Mouse (Mus musculus) urinary bladder, postnatal 25 days (tissue): ENCODE measurements at regions not wholly inside any gene's neighbourhood (a gene's known extent, or its start where the extent isn't known, plus 50 kb on each side); places are given as distances from the start of the nearest gene placed in this dataset.
A peak's percentile ranks its signal among the peaks of the same experiment; 100 is the strongest.

Source experiments
- DNase-seq: peaks from one replicate; pipeline ENCODE4 v3.0.0; 2022; ENCODE audit warnings: low spot score

DNA sequence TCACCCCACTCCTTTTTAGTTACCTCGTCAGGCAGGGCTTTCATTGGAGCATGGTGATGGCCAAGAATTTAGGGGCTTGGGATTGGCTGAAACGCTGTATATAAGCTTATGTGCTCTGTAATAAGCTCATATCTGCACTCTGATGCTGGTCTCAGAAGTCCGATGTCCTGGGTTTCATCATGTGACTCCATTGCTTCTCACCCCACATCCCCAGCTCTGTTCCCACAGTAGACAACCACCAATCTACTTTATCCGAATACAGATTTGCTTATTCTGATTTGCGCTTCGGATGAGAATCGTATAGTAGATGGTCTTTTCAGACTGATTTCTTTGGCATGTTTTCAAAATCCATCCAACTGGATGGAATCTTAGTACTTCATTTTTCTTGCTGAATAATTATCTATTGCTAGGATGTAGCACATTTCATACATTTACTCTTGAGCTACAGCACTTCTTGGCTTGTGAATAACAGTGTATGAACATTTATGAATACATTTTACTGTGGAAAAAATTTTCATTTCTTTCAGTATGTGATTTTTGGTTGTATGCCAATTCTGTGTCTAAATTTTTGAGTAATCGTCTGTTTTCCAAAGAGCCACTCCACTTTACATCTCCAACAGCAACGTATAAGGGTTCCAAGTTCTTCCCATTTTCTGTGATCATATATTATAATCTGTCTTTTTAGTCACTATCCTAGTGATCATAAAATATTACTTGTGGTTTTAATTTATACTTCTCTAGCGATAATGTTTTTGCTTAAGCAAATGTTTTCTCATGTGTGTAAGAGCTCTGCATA, 185.7 kb downstream of the Hace1 start:
- no peak for DNase-seq

DNA sequence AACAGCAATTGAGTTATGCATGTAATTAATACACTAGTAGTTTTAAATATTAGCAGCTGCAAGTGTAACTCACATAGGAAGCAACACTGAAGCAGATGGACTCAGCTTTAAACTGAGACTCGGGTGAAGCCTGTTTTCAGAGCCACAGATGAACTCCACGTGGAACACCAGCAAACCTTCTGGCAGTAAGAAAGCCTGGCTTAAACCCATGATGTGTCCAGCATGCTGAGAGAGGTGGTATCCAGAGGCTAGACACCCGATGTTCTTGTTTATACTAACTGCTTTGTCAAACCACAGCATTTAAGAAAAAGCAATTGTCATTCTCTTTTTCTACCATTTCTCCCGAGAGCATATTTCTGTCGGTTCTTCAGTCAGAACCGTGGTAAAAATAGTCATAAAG, 202.1 kb downstream of the Hace1 start:
- DNase-seq, result no peak

DNA sequence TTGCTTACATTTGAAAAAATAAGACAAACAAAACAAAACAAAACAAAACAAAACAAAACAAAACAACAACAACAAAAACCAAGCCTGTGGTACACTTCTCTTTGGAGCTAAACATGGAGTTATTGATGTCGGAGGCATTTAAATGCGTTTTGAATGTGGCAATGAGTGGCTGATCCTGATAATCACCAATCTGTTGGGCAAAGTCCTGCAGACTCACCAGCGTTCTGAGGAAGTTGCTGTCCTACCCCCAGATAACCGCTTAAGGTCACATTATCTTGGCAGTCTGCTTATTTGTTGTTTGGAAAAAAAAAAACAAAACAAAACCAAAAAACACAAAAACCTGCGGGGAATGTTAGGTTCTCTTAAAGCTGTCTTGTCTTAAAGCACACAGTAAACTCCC, 205.4 kb downstream of the Hace1 start:
- no peak for DNase-seq

DNA sequence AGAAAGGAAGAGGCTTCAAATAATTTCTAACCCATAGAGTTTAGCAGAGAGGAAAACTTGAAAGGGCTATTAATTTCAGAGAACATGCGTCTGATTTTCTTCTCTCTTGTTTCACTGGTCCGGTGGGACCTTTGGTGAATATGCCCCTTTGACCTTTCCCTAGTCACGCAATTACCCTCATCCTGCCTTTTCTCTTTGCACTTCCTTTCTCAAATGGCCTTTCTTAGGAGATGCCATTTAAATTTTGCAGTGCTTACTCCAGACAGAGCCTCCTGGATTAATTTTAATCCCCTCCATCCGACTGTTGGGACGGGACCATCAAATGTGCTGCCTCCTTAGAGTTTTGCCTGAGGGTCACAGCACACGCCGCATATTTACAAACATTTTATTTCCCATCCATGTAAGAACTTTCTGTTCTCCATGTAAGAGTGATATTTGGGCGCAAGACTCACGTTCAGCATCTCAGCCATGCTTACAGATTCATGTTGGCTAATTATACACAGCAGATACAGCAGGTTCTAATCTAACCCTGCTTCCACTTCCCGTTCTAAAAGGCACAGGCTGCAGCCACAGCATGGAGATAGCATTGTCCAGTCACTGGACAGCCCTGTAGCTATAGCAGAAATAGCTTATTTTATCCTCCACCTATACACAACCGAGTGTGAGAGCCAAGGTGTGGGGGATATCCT, 206.0 kb downstream of the Hace1 start:
- DNase-seq, result no peak

DNA sequence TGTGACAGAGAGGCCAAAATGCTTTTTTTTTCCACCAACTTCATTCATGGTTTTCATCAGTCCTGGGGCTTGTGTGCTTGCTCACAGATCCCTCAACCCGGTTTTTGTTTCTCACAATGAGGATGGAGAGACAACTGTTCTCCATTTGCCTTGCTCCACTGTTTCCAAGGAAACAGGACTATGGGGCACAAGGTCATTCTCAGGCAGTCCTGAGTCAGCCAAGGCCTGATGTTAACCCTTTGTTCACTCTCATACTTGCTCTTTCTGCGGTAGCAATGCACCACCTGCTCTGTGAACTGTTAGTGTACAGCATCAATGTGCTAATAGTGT, 206.5 kb downstream of the Hace1 start:
- no peak for DNase-seq

- DNase-seq, result no peak
Measured at GRCm38 (mm10) chr10:45784575-45784974, 206.9 kb downstream of the Hace1 start.

GRCm38 (mm10) chr10:45788356-45788755, 210.7 kb downstream of the Hace1 start:
- DNase-seq, result no peak

DNA sequence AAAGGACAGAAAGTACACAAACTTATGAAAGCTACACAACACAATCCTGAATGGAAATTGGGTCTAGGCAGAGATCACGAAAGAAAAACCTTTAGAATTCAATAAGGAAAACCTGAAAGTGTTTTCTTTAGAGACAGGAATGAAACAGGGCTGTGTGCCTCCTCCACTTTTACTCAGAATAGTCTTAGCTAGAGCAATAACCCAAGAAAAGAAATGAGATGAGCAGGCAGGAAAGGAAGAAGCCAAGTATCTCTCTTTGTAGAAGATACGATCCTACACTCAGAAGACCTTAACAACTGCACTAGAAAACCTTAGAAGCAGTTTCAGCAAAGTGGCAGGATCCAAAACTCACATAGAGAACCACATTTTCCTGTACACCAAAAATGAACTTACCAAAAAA, 218.0 kb downstream of the Hace1 start:
- no peak for DNase-seq

DNA sequence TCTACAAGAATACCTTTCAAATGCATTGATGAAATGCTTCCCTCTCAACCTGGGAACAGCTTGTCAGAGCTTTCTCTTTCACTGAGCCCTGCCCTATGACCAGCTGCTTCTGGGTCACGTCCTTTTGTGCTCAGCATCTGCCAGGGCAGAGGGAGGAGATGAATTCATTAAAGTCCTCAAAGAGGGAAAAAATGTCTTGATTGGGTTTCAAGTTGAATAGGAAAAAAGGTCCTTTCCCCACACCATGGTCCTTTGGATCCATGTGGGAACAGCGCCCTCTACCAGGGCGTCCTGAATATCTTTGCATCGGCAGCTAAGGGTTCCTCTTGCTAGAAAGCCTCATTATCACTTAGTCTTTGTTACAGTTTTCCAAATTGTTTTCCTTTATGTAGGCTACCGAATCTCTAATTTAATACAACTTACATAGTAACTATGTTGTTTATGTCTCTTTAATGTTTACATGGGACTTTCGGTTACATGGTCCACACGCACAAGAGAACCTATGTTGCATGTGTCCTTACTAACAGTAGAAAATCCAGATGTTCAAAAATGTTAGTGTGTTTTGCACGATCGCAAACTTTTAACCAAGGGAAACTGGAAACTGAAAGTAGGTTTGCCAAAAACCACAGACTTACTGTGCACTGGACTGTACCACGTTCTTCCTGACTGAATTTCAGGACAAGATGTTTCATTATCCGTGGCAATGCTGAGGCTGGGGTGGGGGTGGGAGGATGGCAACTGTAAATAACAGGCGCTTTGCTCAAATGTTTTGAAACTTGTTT, 222.6 kb downstream of the Hace1 start:
- peak; percentile 24 for DNase-seq

- no peak for DNase-seq
Measured at GRCm38 (mm10) chr10:45801463-45801862, 223.8 kb downstream of the Hace1 start.

DNA sequence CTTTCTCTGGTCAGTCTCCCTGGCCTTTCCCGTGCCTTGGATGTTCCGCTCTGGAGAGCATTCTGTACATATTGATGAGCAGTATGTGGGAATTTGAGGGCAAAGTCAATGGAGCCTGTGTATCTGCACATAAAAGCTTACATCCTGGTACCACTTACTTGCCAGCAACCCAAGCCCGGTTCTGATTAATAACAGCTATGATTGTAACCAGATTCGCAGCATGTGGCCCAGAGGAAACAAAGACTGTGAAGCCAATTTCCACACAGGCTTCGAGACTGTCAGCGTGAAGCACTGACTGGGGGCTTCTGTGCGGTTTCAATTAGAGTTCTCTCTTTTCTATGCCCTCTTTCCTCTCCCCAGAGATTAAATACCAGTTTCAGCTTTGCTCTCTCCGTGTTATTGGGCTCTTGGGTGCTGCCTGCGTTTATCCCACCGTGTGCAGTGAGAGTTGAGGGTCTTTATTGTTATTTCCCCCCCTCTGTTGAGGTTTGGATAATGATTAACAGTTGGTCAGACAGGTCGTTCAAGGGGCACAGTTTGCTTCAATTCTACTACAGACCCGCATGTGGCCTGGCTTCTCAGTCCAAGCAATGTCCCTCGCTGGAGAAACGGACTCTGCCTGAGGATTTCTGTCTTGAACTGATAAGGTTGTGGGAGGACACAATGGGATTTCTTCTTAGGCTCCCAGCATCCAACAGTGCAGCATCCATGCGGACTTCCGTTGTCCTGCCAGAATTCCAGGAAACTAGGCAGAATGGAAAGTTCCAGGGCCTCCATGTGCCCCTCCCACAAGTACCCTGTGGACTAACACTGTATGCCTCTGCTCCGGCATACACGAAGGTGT, 229.6 kb downstream of the Hace1 start:
- no peak for DNase-seq

GRCm38 (mm10) chr10:45811882-45812281, 234.3 kb downstream of the Hace1 start:
- peak; percentile 18 for DNase-seq

- DNase-seq, result no peak
Measured at GRCm38 (mm10) chr10:45813804-45814203, 236.2 kb downstream of the Hace1 start.

DNA sequence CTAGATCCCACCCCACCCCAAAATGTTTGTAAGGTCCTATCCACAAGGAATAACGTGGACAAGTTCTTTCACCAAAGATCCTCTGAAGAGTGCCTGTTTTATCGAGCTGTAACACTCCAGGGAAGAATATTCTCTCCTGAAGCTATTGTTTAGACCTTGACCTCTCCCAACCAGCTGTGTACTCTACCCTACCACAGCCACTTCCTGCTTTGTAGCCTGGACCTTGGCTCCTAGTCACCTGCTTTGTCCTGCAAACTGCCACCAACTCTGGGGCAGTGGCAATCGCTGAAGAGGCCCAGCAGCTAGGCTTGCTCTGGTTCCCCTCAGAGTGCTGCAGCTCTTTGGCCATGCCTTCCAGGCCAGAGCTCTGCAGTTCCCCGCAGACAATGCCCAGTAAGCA, 239.1 kb downstream of the Hace1 start:
- no peak for DNase-seq

DNA sequence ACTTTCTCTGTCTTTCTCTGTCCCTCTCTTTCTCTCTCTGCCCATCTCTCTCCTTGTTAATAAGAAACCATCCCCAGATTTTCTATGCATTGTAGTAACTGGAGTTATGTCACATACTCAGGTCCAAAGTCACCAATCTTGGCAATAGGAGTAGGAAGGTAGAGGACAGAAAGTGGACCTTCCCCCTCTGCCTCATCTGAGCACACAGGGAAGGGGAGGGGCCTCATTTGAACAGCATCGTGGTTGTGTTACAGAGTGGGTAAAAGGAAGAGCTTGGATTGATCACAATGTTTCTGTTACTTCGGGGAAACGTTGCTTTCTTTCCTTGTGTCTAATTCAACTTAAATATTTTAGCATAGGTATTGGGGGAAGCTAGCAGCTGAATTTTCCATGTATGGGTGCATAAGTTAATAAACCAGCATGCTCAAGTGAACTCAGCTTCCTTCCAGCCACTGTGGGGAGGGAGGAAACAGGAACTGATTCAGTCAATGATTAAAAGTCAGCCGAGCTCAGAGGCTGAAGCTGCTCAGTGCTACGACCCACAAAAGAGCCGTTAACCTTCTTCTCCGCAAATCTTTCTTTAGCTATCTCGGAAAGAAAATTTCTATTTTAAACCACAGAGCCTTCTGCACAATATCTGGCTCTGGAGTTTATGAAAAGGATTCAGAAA, 243.5 kb downstream of the Hace1 start:
- no peak for DNase-seq

- DNase-seq, result no peak
Measured at GRCm38 (mm10) chr10:45822251-45822650, 244.6 kb downstream of the Hace1 start.

DNA sequence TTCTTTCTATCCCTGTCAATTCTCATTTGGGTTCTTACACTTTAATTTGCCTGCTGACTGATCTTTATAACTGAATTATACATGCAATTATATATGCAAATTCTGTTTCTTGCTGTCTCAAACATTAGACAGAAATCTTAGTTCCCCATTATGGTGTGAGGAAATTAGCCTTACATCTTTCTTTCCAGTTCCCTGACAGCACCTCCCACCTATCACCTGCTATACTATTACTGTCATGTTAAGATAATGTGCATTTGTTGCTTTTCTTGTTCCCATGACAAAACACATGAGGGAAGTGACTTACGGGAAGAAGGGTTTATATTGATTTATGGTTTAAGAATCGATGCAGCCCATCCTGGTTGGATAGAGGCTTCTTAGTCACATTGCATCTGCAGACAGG, 246.0 kb downstream of the Hace1 start:
- no peak for DNase-seq

DNA sequence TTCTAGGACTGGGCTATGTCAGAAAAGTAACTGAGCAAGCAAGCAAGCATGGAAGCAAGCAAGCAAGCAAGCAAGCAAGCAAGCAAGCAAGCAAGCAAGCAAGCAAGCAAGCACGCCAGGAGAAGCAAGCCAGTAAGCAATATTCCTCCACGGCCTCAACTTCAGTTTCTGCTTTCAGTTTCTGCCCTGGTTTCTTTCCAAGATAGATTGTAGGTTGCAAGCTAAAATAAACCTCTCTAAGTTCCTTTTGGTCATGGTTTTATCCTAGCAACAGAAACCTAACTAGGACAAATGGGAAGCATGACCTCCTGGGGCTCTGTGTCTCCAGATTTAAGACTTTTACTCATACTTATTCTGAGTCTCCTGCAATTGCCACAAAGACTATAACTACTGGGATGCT, 271.0 kb downstream of the Hace1 start:
- DNase-seq, result no peak

- DNase-seq, result no peak
Measured at GRCm38 (mm10) chr10:45849841-45850240, 272.2 kb downstream of the Hace1 start.

GRCm38 (mm10) chr10:45850625-45851024, 273.0 kb downstream of the Hace1 start:
- DNase-seq, result no peak

DNA sequence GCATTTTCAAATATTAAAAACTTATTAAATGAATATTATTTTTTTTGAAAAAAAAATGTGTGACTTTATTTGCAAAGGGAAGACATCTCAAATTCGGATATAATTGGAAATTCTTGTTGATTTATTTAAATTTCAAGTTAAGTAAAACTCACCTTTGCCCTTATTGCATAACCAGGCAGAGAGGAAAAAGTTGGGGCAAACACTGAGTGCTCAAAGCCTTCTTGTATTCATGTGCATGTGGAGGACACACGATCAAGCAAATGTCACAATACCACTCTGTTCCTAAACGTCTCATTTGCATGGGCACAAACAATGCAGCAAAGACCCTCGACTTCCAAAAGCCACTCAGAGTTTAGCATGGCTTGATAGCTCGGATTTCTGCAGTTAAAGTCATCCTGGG, 275.1 kb downstream of the Hace1 start:
- DNase-seq, result no peak

- DNase-seq, result no peak
Measured at GRCm38 (mm10) chr10:45855514-45855913, 277.9 kb downstream of the Hace1 start.
